Comparison of ENCODE assay signal across 15 mouse cellular contexts in the genomic region with DNA sequence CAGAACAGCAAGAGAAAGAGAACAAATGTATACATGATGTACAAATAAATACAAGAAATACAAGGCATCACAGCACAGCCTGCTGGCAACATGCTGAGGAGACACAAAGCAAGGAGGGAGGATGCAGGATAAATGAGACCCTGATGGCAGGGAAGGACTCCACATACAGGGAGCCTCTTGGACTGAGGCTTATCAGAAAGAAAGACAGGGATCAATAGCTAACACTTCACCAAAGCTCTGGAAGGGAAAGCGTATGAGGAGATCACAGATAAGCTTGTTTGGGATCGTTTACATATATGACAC.
DNase-seq lines count a peak whose midpoint lies in the region; ATAC-seq and TF ChIP-seq lines count a peak whose summit lies in the region.
"Had no signal": no experiment of that assay in that cellular context is flagged by ENCODE, and none has a peak within 500 bp of the region (broad histone marks: within the 10 kb centered on the region; RNA-seq: fewer than 3 reads in every experiment).

No protein-coding gene starts in this region.

- no peak for TF ChIP-seq EP300 in heart, adult 2 months (IDR thresholded peaks at IDR 0.05; ENCODE audit: insufficient read depth, low read depth, low read length)

- WGBS in heart, adult 2 months: 68% methylated on average over 2 of the region's 2 CpGs
- 36% methylated on average over 2 of the region's 2 CpGs for WGBS in heart, embryonic 10.5 days
- 36% methylated on average over 2 of the region's 2 CpGs for WGBS in lung, embryonic 14.5 days
- 82% methylated on average over 2 of the region's 2 CpGs for WGBS in forebrain, embryonic 13.5 days
- 77% methylated on average over 2 of the region's 2 CpGs for WGBS in midbrain, embryonic 15.5 days

- no peaks in the 10 kb centered on the region for H3K9me3 ChIP-seq in heart, embryonic 10.5 days
- no peaks in the 10 kb centered on the region for H3K9me3 ChIP-seq in lung, embryonic 14.5 days (ENCODE audit: low read depth, low read length)
- H3K9me3 ChIP-seq in forebrain, embryonic 13.5 days (replicated peaks): no peaks in the 10 kb centered on the region
- no peaks in the 10 kb centered on the region for H3K9me3 ChIP-seq in midbrain, embryonic 15.5 days
- H3K9me3 ChIP-seq: heart, embryonic 12.5 days; intestine, embryonic 15.5 days; limb, embryonic 10.5 days had no signal

- no peak overlapping the region for H3K27ac ChIP-seq in heart, adult 2 months
- no peak overlapping the region for H3K27ac ChIP-seq in heart, embryonic 10.5 days
- H3K27ac ChIP-seq in lung, embryonic 14.5 days (ENCODE audit: low read depth): 0 out of 2 replicates have a peak overlapping the region, but pooled peaks have one; percentile 12
- no peak overlapping the region for H3K27ac ChIP-seq in forebrain, embryonic 13.5 days
- H3K27ac ChIP-seq in midbrain, embryonic 15.5 days: peak overlapping the region; percentile 10; the same call in 1 of the 2 replicates
- H3K27ac ChIP-seq: intestine, embryonic 15.5 days; limb, embryonic 10.5 days; macrophage had no signal

- no peak overlapping the region for H3K9ac ChIP-seq in heart, adult 2 months (ENCODE audit: low read depth, low read length)
- no peak overlapping the region for H3K9ac ChIP-seq in lung, embryonic 14.5 days
- no peak overlapping the region for H3K9ac ChIP-seq in forebrain, embryonic 13.5 days
- no peak overlapping the region for H3K9ac ChIP-seq in midbrain, embryonic 15.5 days
- H3K9ac ChIP-seq: heart, embryonic 12.5 days; intestine, embryonic 15.5 days had no signal

- H3K4me1 ChIP-seq in heart, adult 2 months (ENCODE audit: control insufficient read depth, insufficient read depth, low read length): peaks cover 5% of the 10 kb centered on the region
- H3K4me1 ChIP-seq in heart, embryonic 10.5 days: peaks cover 32% of the 10 kb centered on the region
- H3K4me1 ChIP-seq in lung, embryonic 14.5 days (ENCODE audit: insufficient read depth): peaks cover 6% of the 10 kb centered on the region; the same call in 1 of the 2 replicates
- peaks cover 18% of the 10 kb centered on the region for H3K4me1 ChIP-seq in forebrain, embryonic 13.5 days
- H3K4me1 ChIP-seq in midbrain, embryonic 15.5 days: peaks cover 12% of the 10 kb centered on the region

- ATAC-seq in lung, embryonic 14.5 days (ENCODE audit: insufficient read depth): peak; percentile 73; the same call in 1 of the 2 replicates
- ATAC-seq in forebrain, embryonic 13.5 days: peak; percentile 42
- ATAC-seq in midbrain, embryonic 15.5 days (replicated peaks): peak; percentile 59
- ATAC-seq: activated CD4-positive, CD25-positive, alpha-beta regulatory T cell, adult 4 months; intestine, embryonic 15.5 days had no signal

- no peak for TF ChIP-seq POLR2A in heart, adult 2 months (IDR thresholded peaks at IDR 0.05; ENCODE audit: insufficient read depth, low read depth, low read length)

- no peaks in the 10 kb centered on the region for H3K27me3 ChIP-seq in heart, adult 2 months (ENCODE audit: control insufficient read depth, insufficient read depth, low read length)
- no peaks in the 10 kb centered on the region for H3K27me3 ChIP-seq in heart, embryonic 10.5 days (ENCODE audit: insufficient read depth, poor library complexity, severe bottlenecking)
- no peaks in the 10 kb centered on the region for H3K27me3 ChIP-seq in lung, embryonic 14.5 days (ENCODE audit: insufficient read depth, low read length)
- 0 out of 2 replicates have a peak, but pooled peaks cover 3% of the 10 kb centered on the region for H3K27me3 ChIP-seq in forebrain, embryonic 13.5 days
- no peaks in the 10 kb centered on the region for H3K27me3 ChIP-seq in midbrain, embryonic 15.5 days (replicated peaks)
- H3K27me3 ChIP-seq: heart, embryonic 12.5 days; intestine, embryonic 15.5 days had no signal

- no peaks in the 10 kb centered on the region for H3K79me2 ChIP-seq in heart, adult 2 months (replicated peaks; ENCODE audit: control insufficient read depth, insufficient read depth, low read length)

- intact Hi-C loops in heart, adult 2 months (cut with DNase I): no loop called here

- no peak overlapping the region for H3K4me2 ChIP-seq in lung, embryonic 14.5 days
- no peak overlapping the region for H3K4me2 ChIP-seq in forebrain, embryonic 13.5 days
- no peak overlapping the region for H3K4me2 ChIP-seq in midbrain, embryonic 15.5 days
- H3K4me2 ChIP-seq: heart, embryonic 12.5 days; intestine, embryonic 15.5 days had no signal

- H3K36me3 ChIP-seq in heart, adult 2 months (ENCODE audit: control insufficient read depth, insufficient read depth, low read length): 0 out of 2 replicates have a peak, but pooled peaks cover 2% of the 10 kb centered on the region
- H3K36me3 ChIP-seq in heart, embryonic 10.5 days: no peaks in the 10 kb centered on the region
- H3K36me3 ChIP-seq in lung, embryonic 14.5 days (ENCODE audit: insufficient read depth): no peaks in the 10 kb centered on the region
- no peaks in the 10 kb centered on the region for H3K36me3 ChIP-seq in forebrain, embryonic 13.5 days (ENCODE audit: poor library complexity, severe bottlenecking)
- H3K36me3 ChIP-seq in midbrain, embryonic 15.5 days (replicated peaks): no peaks in the 10 kb centered on the region
- H3K36me3 ChIP-seq: heart, embryonic 12.5 days; intestine, embryonic 15.5 days; limb, embryonic 10.5 days had no signal

- no peak overlapping the region for H3K4me3 ChIP-seq in heart, adult 2 months
- H3K4me3 ChIP-seq in heart, embryonic 10.5 days: no peak overlapping the region; the same call in 1 of the 2 replicates
- no peak overlapping the region for H3K4me3 ChIP-seq in lung, embryonic 14.5 days (ENCODE audit: low read depth, low read length)
- H3K4me3 ChIP-seq in forebrain, embryonic 13.5 days: no peak overlapping the region
- H3K4me3 ChIP-seq in midbrain, embryonic 15.5 days: no peak overlapping the region
- H3K4me3 ChIP-seq: heart, embryonic 12.5 days; intestine, embryonic 15.5 days; limb, embryonic 10.5 days had no signal

- no peak for DNase-seq in heart, adult 2 months
- DNase-seq in heart, embryonic 10.5 days (ENCODE audit: low spot score): no peak
- peak; percentile 69 for DNase-seq in lung, embryonic 14.5 days
- DNase-seq in lung, postnatal 4 days: no peak
- no peak for DNase-seq in cerebellum, adult 9-11 months
- DNase-seq in left cerebral cortex, adult 11 months (ENCODE audit: low spot score): no peak
- DNase-seq: cerebellum, postnatal 14 days; thymus, postnatal 4 days had no signal

- TF ChIP-seq CTCF in heart, adult 2 months (IDR thresholded peaks at IDR 0.05): peak; percentile 19; the same call in 1 of the 2 replicates
- TF ChIP-seq CTCF in lung, embryonic 14.5 days (IDR thresholded peaks at IDR 0.05; ENCODE audit: low read depth): peak; percentile 64

Comparison
In these comparisons a context has a peak if more than half of its experiments do, and no peak if none do; other contexts are left out.
1. H3K27ac ChIP-seq: peak in lung, embryonic 14.5 days (single experiment) and midbrain, embryonic 15.5 days (single experiment); none in heart, adult 2 months (single experiment), heart, embryonic 10.5 days (single experiment) and forebrain, embryonic 13.5 days (single experiment).
2. Peak in every context shown above with its lines, with median percentiles within 50 percentile points of each other: ATAC-seq.